In genomic region chr1:64060699-64061454, GRCm38 (mm10) we compare ENCODE assay signal across 9 mouse cellular contexts.
DNase-seq lines count a peak whose midpoint lies in the region; ATAC-seq and TF ChIP-seq lines count a peak whose summit lies in the region.
"Had no signal": no experiment of that assay in that cellular context is flagged by ENCODE, and none has a peak within 500 bp of the region (broad histone marks: within the 10 kb centered on the region; RNA-seq: fewer than 3 reads in every experiment).

No protein-coding gene starts in this region.

- ATAC-seq in intestine, embryonic 15.5 days = 0 out of 2 replicates have a peak, but pooled peaks have one; percentile 22
- ATAC-seq in intestine, postnatal 0 days = no peak
- peak; percentile 57 for ATAC-seq in forebrain, embryonic 13.5 days
- peak; percentile 71 for ATAC-seq in midbrain, embryonic 13.5 days
- ATAC-seq in frontal cortex, adult (ENCODE audit: low TSS enrichment) = no peak

- no peak for DNase-seq in adrenal gland, postnatal 4 days (ENCODE audit: low spot score in 2 of 2)
- no peak for DNase-seq in left cerebral cortex, postnatal 10 days (ENCODE audit: extremely low spot score in 1 of 2, low spot score in 2 of 2)

- intact Hi-C loops in left cerebral cortex, postnatal 10 days (cut with DNase I) = no loop called here

- no peak for TF ChIP-seq POLR2A in cortical plate, adult 2 months (IDR thresholded peaks at IDR 0.05; ENCODE audit: extremely low read depth, insufficient read depth, low read length)

- H3K27ac ChIP-seq in intestine, embryonic 15.5 days = no peak overlapping the region
- no peak overlapping the region for H3K27ac ChIP-seq in intestine, postnatal 0 days (ENCODE audit: low read depth, low read length)
- H3K27ac ChIP-seq in cortical plate, adult 2 months (ENCODE audit: insufficient read depth, low read length) = peak overlapping the region; percentile 39
- peak overlapping the region; percentile 88 for H3K27ac ChIP-seq in forebrain, embryonic 13.5 days
- H3K27ac ChIP-seq in midbrain, embryonic 13.5 days = peak overlapping the region; percentile 96

- TF ChIP-seq CTCF in intestine, postnatal 0 days (IDR thresholded peaks at IDR 0.05; ENCODE audit: low read depth) = no peak
- no peak for TF ChIP-seq CTCF in cortical plate, adult 2 months (IDR thresholded peaks at IDR 0.05; ENCODE audit: extremely low read depth, insufficient read depth, low read length)

- H3K36me3 ChIP-seq in intestine, embryonic 15.5 days = 0 out of 2 replicates have a peak, but pooled peaks cover 3% of the 10 kb centered on the region
- 0 out of 2 replicates have a peak, but pooled peaks cover 3% of the 10 kb centered on the region for H3K36me3 ChIP-seq in intestine, postnatal 0 days (ENCODE audit: control insufficient read depth, insufficient read depth)
- no peaks in the 10 kb centered on the region; the same call in 1 of the 2 replicates for H3K36me3 ChIP-seq in forebrain, embryonic 13.5 days (ENCODE audit: poor library complexity, severe bottlenecking)
- peaks cover 7% of the 10 kb centered on the region; the same call in 1 of the 2 replicates for H3K36me3 ChIP-seq in midbrain, embryonic 13.5 days

- 56% methylated on average over 9 of the region's 9 CpGs for WGBS in intestine, embryonic 15.5 days
- 61% methylated on average over 9 of the region's 9 CpGs for WGBS in intestine, postnatal 0 days
- 26% methylated on average over 9 of the region's 9 CpGs for WGBS in forebrain, embryonic 13.5 days
- 18% methylated on average over 9 of the region's 9 CpGs for WGBS in midbrain, embryonic 13.5 days

- H3K9ac ChIP-seq in intestine, embryonic 15.5 days = no peak overlapping the region
- H3K9ac ChIP-seq in intestine, postnatal 0 days (ENCODE audit: low read depth, low read length) = no peak overlapping the region
- H3K9ac ChIP-seq in forebrain, embryonic 13.5 days = peak overlapping the region; percentile 41
- H3K9ac ChIP-seq in midbrain, embryonic 13.5 days (replicated peaks) = peak overlapping the region; percentile 54

- 0 out of 2 replicates have a peak, but pooled peaks cover 3% of the 10 kb centered on the region for H3K4me1 ChIP-seq in intestine, embryonic 15.5 days (replicated peaks)
- no peaks in the 10 kb centered on the region; the same call in 1 of the 2 replicates for H3K4me1 ChIP-seq in intestine, postnatal 0 days (replicated peaks; ENCODE audit: control insufficient read depth, insufficient read depth, low read length)
- H3K4me1 ChIP-seq in cortical plate, adult 2 months (ENCODE audit: control insufficient read depth, insufficient read depth, low read length) = peaks cover 20% of the 10 kb centered on the region; the same call in 1 of the 2 replicates
- peaks cover 68% of the 10 kb centered on the region for H3K4me1 ChIP-seq in forebrain, embryonic 13.5 days
- peaks cover 89% of the 10 kb centered on the region for H3K4me1 ChIP-seq in midbrain, embryonic 13.5 days (replicated peaks)

- H3K27me3 ChIP-seq in intestine, embryonic 15.5 days (replicated peaks) = no peaks in the 10 kb centered on the region
- H3K27me3 ChIP-seq in intestine, postnatal 0 days (replicated peaks; ENCODE audit: control insufficient read depth, insufficient read depth, low read length) = no peaks in the 10 kb centered on the region
- no peaks in the 10 kb centered on the region for H3K27me3 ChIP-seq in forebrain, embryonic 13.5 days
- H3K27me3 ChIP-seq in midbrain, embryonic 13.5 days = no peaks in the 10 kb centered on the region

- 0 out of 2 replicates have a peak, but pooled peaks cover 5% of the 10 kb centered on the region for H3K9me3 ChIP-seq in intestine, embryonic 15.5 days
- H3K9me3 ChIP-seq in intestine, postnatal 0 days (ENCODE audit: control insufficient read depth) = no peaks in the 10 kb centered on the region
- H3K9me3 ChIP-seq in forebrain, embryonic 13.5 days (replicated peaks) = no peaks in the 10 kb centered on the region
- H3K9me3 ChIP-seq in midbrain, embryonic 13.5 days = no peaks in the 10 kb centered on the region

- H3K4me3 ChIP-seq in intestine, embryonic 15.5 days (replicated peaks) = no peak overlapping the region
- no peak overlapping the region for H3K4me3 ChIP-seq in intestine, postnatal 0 days (ENCODE audit: low read depth, low read length)
- no peak overlapping the region for H3K4me3 ChIP-seq in cortical plate, adult 2 months (ENCODE audit: insufficient read depth, low read length)
- no peak overlapping the region for H3K4me3 ChIP-seq in forebrain, embryonic 13.5 days
- H3K4me3 ChIP-seq in midbrain, embryonic 13.5 days (replicated peaks) = no peak overlapping the region

- no peak overlapping the region for H3K4me2 ChIP-seq in intestine, embryonic 15.5 days (replicated peaks)
- no peak overlapping the region for H3K4me2 ChIP-seq in intestine, postnatal 0 days (replicated peaks; ENCODE audit: low read depth)
- H3K4me2 ChIP-seq in forebrain, embryonic 13.5 days = peak overlapping the region; percentile 26; the same call in 1 of the 2 replicates
- peak overlapping the region; percentile 38 for H3K4me2 ChIP-seq in midbrain, embryonic 13.5 days (replicated peaks)
- H3K4me2 ChIP-seq: liver, embryonic 11.5 days had no signal

Comparison
In these comparisons a context has a peak if more than half of its experiments do, and no peak if none do; other contexts are left out.
1. ATAC-seq: peak in intestine, embryonic 15.5 days (single experiment), forebrain, embryonic 13.5 days (single experiment) and midbrain, embryonic 13.5 days (single experiment); none in intestine, postnatal 0 days (single experiment) and frontal cortex, adult (single experiment).
2. H3K27ac ChIP-seq: peak in cortical plate, adult 2 months (single experiment), forebrain, embryonic 13.5 days (single experiment) and midbrain, embryonic 13.5 days (single experiment); none in intestine, embryonic 15.5 days (single experiment) and intestine, postnatal 0 days (single experiment).
3. H3K4me2 ChIP-seq: peak in forebrain, embryonic 13.5 days (single experiment) and midbrain, embryonic 13.5 days (single experiment); none in intestine, embryonic 15.5 days (single experiment) and intestine, postnatal 0 days (single experiment).
4. H3K9ac ChIP-seq: peak in forebrain, embryonic 13.5 days (single experiment) and midbrain, embryonic 13.5 days (single experiment); none in intestine, embryonic 15.5 days (single experiment) and intestine, postnatal 0 days (single experiment).